Mouse (Mus musculus): ENCODE results near the gene Lypd3.

DNA sequence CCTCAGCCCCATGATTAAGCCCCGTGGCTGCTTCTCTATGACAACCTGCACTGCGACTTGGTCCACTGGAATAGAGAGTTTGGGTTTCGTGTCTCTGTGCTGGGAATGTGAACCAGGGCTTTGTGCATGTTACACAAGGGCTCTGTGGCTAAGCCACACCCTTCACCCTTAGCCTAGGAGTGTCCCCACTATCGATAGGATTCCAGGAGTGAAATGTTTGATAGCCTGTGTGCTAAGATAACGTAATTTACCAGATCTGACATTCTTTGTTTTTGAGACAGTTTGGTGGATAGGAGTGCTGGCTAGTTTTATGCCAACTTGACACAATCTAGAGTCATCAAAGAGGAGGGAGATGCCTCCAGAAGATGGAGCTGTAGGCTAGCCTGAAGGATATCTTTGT, 44.6 kb upstream of the Lypd3 start:
- TF ChIP-seq CTCF (IDR thresholded peaks at IDR 0.05; ENCODE audit: low read depth, low read length): no peak
- TF ChIP-seq POLR2A (IDR thresholded peaks at IDR 0.05; ENCODE audit: borderline replicate concordance, low read depth, low read length): no peak

Measured in bone marrow macrophage, adult 2 months (primary cell).